Mouse (Mus musculus) erythroblast, embryonic 14.5 days (primary cell): ENCODE results near the gene Map3k12.

Experiments
- GATA1 ChIP-seq: IDR thresholded peaks from 2 replicates; pipeline ENCODE4 v1.6.1; 2012; ENCODE audit warnings: low read length, inconsistent platforms, mixed read lengths
- TAL1 ChIP-seq: IDR thresholded peaks from 3 replicates; pipeline ENCODE4 v1.6.1; 2012; ENCODE audit warnings: low read length, inconsistent platforms, mixed read lengths

GRCm38 (mm10) chr15:102502254-102502840 lies 14.5 kb downstream of the Map3k12 start:
- no peak for TF ChIP-seq TAL1
- TF ChIP-seq GATA1 = no peak
